Mouse (Mus musculus) cerebellum, adult 18-20 months (tissue): ENCODE results near the gene Trip13.

Source experiments
- DNase-seq, 2 experiments: peaks; one replicate each; pipeline ENCODE4 v3.0.0; 2021

Trip13 gene

GRCm38 (mm10) chr13:73937321-73938176 is at the start of gene Trip13, which contains the start of gene Brd9:
Gene Trip13, minus strand, starts transcription at chr13:73937784.
Gene Brd9, plus strand, starts transcription at chr13:73937811.
- peak; percentile 91 to 93 for DNase-seq

DNA sequence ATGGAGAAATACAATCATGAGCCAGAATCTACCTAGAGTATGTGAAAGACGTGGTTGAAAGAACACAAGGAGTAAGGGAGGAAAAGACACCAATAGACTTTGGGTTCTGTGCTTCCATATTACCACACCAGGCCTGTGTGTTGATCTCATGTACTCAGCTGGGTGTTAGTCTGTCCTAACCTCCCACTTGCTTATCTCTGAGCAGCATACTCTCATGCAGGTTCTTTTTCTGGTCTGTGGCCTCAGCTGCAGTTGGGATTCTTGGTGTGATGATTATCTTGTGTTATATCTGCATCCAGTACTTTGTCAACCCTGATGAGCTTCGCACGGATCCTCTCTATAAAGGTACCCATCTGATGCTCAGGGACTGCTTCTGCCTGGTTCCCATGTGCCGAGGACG is 39.4 kb upstream of the Trip13 start:
- no peak for DNase-seq

DNA sequence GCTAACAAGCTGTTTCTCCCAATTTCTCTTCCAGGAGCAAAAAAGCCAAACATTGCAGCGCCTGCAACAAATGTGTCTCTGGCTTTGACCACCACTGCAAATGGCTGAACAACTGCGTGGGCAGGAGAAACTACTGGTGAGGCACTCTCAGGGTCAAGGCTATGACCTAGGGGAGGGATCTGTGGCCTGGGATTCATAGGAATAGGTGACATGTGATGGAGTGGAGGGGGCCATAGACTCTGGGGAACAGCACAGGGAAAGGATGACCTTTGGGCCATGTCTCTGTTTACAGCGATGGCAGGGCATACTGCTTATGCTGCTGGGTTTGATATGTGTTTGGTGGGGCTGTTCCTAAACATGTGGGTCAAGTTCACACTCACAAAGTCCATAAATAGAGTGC is 36.9 kb upstream of the Trip13 start:
- no peak for DNase-seq

DNA sequence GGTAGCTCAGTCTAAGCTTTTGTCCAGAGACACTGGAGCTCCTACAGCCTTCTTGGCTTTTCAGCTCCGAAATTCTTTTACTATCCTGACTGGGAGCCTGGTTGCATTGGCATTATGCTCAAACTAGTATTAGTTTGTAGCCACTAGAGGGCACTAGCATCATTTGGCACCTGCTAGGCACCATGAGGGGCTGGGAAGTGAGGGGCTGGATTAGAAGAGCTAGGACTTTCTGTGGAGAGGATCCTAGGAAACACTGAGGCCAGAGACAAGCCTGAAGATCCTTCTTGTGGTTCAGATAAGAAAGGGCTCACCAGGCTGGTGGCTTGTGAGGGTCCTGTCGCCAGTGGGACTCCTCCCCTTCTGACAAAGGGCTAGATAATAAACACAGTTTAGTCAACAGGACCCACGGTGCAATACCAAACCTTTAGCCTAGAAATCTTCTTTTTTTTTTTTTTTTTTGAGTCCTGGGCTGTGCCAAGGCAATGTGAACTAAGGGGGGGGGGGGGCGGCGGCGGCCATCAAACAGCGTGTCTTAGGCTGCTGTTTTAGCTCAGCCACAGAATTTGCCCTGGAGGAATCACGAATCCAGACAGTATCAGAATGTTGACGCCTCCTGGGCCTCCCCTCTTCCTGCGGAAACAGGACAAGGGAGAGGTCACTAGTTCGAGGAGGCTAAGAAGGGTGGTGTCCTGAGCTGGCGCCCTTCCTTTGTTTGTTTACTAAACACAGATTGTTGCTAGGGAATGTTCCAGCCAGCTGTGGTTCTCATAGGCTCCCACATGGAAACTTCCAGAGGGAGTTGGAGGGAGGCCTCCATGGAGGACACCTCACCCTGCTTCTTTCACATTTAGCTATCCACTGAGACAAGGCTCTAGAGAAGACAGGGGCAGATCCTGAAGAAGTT is 33.2 kb upstream of the Trip13 start:
- DNase-seq, result peak; percentile 55 to 57

DNA sequence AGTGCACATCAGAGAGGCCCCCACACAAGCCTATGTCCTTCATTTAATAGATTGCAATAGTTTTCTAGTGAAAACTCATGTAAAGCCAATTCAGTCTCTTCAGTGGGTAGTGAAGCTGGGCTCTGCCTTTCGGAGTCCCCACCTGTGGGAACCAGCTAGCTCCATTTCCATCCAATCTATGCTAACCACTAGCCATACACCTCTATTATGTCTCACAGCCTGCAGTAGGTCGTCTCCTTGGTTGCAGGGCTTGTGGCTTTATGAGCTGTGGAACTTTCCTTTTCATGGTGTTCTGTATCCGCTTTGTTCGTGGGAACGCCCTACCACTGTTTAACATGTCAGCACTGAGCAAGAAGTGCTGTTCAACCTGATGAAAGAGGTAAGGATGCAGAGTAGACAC is 26.0 kb upstream of the Trip13 start, which contains the start of gene Zdhhc11:
Gene Zdhhc11, plus strand, starts transcription at position 301 of the 400 bp plus-strand sequence.
- no peak for DNase-seq

DNA sequence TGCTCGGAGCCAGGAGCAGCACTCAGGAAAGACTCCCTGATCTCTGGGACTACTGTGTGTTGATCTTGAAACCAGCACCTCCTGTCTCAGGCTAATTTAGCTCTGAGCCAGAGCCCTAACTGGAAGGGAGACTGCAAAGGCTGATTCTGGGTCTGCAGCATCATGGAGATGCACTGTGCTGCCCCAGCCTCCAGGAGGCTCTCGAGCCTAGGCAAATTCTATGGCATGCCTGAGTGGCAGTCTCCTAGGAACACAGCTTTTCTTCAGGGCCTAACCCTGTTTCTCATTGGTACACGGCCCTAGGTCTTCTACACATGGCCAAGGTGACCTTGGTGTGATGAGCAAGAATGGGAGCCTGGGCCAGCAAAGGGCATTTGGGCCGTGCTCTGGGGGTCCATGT is 23.6 kb upstream of the Trip13 start:
- no peak for DNase-seq

DNA sequence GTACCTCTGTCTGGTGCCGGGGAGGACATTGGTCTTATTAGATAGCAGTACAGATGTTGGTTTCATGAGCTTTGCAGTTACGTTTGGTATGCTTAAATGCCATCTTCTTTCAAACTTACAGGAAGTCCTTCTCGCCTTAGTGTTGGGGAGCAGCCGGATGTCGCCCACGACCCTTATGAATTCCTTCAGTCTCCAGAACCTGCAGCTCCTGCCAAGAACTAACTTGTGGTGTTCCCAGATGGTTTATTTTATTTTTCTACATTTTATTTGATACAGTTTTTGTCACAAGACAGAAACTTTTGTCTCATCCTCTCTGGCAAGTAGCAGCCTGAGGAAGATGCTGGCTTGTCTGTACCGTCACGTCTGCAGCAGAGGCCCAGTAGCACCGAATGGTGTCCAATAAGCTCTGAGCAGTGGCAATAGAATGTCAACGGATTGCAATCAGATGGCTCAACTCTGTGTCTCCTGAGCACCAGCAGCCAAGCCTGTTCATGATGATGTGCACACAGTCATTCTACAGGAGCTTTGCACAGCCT is 22.6 kb upstream of the Trip13 start:
- DNase-seq, result no peak

DNA sequence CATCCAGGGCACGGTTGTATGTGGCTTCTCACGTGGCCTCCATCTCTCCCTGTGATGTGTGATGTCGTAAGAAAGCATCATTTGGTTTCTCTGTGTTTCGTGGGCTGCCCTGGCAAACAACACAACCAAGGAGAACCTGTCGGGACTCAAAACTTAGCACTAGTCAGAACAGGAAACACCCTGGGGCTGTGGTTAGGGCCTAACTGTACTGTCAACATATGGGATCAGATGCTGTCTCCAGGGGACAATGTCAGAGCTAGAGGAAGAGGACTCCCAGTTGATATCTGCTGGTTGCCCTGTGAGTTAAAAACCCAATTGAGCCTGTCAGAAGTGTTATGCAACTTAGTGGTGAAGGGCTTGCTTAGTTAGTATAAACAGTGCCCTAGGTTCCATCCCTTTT is 17.9 kb upstream of the Trip13 start:
- no peak for DNase-seq

- no peak for DNase-seq
Observed at GRCm38 (mm10) chr13:73954666-73955065, 17.1 kb upstream of the Trip13 start.

DNA sequence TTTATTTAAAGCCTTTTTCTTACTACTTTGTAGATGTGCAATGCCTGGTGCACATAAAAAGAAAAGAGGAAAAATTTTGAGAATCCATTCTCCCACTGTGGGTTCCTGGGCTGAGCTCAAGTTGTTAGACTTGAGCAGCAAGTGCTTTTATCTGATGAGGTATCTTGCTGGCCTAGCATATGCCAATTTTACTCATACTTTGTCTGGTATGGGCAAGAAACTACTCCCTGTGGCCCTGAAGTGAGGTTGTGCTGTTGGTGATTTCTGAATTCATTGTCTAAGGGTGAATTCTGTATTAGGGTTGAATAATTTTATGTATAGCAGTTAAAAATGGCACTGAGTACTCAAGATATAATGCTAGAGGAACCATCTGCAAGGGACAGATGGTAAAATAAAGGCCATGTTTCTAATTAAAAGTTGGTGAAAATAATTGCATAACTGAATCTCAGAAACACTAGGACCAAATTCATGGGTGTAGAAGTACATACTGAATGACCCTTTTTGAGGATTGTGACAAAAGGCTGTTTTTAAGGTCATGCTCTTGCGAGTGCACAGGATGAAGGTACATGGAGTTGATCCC is 16.1 kb upstream of the Trip13 start:
- no peak for DNase-seq

DNA sequence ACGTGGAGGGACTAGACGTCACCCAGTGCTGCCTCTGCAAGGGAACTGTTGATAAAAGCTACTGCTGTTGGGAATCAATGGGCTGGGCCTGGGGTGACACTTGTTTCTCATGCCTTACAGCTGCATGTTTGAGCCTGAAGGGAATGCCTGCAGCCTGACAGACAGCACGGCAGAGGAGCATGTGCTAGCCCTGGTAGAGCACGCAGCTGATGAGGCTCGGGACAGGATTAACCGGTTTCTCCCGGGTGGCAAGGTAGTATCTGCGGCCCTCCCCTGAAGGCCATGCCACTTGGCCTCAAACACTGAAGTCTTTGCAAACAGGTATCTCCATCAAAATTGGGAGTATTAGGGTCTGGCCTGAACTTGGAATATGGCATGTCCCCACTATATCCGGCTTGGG is 7.0 kb upstream of the Trip13 start:
- DNase-seq, result no peak

- DNase-seq, result no peak
Observed at GRCm38 (mm10) chr13:73939101-73939500, 1.5 kb upstream of the Trip13 start.

- DNase-seq, result peak in 1 of 2 experiments; percentile 10
Observed at GRCm38 (mm10) chr13:73938177-73938560, 585 bp upstream of the Trip13 start.

GRCm38 (mm10) chr13:73936938-73937320 is 655 bp downstream of the Trip13 start:
- no peak for DNase-seq

DNA sequence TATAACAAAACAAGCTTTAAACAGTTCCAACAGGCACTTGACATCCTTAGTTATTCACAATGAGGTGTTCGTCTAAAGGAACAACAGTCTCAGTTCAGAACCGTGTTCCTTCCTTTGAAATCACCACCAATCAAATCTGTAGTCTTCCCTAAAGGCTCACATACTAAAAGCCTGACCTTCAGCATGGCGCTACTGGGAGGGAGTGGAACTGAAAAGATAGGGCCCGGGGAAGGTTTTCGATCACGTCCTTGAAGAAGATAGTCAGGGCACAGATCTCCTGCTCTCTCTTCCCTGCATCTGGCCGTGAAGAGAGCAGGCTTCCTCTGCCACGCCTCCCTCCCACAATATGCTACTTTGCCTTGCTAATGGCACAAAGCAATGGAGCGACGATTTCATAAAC is 5.4 kb downstream of the Trip13 start:
- no peak for DNase-seq

DNA sequence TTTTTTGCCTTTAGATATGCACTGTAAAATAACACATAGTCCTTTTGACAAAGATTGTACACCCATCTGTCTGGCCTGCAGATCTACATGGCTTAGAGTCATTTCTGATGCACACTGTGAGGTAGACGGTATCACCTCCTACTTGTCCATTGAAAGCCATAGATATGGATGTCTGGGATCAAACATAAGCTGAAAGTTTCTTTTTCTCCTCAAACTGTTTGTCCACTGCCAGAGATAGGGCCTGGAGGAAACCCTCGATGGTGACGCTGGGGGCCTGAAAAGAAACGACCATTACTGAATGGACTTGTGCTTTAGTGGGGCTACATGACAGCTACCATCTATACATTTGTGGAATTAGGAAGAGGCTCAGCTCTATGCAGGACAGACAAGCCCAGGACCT is 24.5 kb downstream of the Trip13 start:
- no peak for DNase-seq

DNA sequence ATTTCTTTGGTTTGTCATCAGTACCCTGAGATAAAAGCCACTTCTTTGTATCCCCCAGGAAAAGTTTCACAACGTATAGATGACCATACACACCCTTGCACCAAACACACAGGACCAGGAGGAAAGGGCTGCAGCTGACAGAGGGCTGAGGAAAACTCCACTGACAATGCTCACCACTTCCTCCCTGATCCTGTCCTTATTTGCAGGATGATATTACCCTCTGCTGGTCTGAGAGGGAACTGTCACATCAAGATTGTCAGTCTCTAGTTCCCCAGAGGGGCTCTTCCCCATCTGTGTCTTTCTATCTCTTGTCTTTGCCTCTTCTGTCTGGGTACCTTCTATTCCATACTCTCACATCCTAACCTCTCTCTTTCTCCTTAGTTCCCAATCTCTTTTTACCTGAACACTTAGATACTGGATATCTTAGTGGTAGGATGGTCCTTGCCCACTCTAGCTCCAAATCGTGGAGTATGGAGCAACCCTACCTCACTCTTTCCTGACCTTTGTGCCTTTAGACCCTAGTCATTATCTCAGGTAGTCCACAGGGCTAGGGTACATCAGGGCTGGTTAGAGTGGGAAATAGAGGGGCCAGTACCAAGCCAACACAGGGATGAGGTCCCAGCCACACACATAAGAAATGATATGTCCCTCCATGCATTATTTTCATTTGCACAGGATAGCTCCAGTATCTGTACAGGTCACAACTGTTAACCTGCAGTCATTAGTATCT is 29.7 kb downstream of the Trip13 start:
- peak; percentile 6 to 8 for DNase-seq

DNA sequence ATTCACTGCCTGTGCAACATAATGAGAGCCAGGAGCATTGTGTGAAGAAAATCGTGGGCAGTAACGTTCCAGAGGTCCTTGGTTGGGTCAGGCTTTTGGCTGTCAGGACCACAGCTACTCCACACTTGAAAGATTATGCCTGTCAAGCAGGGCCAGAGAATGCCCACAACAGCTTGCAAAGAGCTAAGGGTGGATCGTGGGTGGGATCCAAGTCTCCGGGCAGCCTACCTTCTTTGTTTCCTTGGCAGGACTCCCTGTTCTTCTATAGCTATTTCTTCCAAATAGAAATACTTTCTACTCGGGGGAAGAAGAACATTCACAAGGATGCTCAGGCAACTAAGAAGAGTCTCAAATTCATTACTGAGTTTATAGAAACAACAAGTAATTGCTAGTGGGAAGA is 30.4 kb downstream of the Trip13 start:
- no peak for DNase-seq

GRCm38 (mm10) chr13:73897561-73897960 is 40.0 kb downstream of the Trip13 start:
- no peak for DNase-seq

DNA sequence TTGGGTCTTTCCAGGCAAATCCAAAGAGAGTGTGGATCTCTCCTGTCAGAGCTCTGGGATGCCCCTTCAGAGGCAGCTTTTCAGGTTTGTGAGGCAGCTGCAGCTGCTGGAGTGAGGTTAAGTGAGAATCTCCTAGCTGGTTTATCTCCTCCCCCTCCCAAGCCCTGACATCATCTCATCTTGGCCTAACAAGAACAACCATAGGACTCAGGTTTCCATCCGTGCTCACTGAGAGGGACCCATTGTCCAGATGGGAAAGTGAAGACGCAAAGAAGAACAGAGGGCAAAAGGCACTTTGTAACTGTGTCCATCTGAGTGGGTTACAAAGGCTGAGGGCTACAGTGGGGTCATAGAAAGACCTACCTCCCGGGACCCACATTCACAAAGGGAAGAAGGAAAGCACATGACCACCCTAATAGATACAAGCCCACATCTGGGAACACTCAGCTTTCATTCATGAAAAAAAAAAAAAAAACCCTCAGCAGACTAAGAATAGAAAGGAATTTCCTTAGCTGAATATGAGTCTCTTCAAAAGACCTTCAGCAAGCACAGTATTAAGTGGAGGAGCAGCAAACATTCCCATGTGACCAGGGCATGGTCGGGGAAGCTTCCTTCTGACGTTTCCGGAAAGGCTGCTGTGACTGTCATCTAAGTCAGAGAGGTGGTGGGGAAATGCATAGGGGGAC is 44.9 kb downstream of the Trip13 start:
- DNase-seq, result no peak

GRCm38 (mm10) chr13:73887415-73887874 is 50.1 kb downstream of the Trip13 start:
- DNase-seq, result no peak

DNA sequence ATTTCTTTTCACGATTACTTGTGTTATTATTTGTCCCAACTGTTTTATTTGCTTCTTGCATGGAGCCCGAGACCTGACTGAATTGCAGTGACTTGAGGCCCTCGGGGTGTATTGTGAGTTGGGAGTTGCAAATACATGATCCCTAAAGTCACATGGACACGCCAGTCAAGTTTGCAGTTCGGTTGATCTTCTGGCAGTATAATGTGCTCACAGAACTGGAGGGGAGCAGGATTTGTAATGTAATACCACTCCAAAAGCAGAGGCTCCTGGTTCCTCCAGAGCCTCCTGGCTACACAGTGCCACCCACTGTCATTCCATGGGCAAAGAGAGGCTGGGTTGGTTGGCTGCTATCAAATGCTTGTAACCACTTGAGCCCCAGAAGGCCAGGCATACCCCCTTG is 51.0 kb downstream of the Trip13 start:
- no peak for DNase-seq
